Mouse (Mus musculus): ENCODE measurements around the gene Col9a3.

The Col9a3 gene

GRCm38 (mm10) chr2:180641576-180642554 is 44.3 kb downstream of the Col9a3 start:
- DNase-seq (ENCODE audit: low spot score), result no peak

- DNase-seq (ENCODE audit: low spot score), result no peak
These were observed 45.1 kb downstream of the Col9a3 start, which contains the start of gene Tcfl5 for GRCm38 (mm10) chr2:180642555-180643260. Gene Tcfl5 (minus strand): TSS chr2:180642708.

GRCm38 (mm10) chr2:180643626-180644025 is 46.0 kb downstream of the Col9a3 start:
- no peak for DNase-seq (ENCODE audit: low spot score)

- DNase-seq (ENCODE audit: low spot score), result no peak
These were observed 49.3 kb downstream of the Col9a3 start for GRCm38 (mm10) chr2:180646841-180647240.

- no peak for DNase-seq (ENCODE audit: low spot score)
These were observed 57.1 kb downstream of the Col9a3 start for GRCm38 (mm10) chr2:180654666-180655065.

GRCm38 (mm10) chr2:180655150-180655549 is 57.6 kb downstream of the Col9a3 start:
- no peak for DNase-seq (ENCODE audit: low spot score)

- DNase-seq (ENCODE audit: low spot score), result no peak
These were observed 59.9 kb downstream of the Col9a3 start for GRCm38 (mm10) chr2:180657394-180658013.

- no peak for DNase-seq (ENCODE audit: low spot score)
These were observed 60.8 kb downstream of the Col9a3 start for GRCm38 (mm10) chr2:180658381-180658780.

GRCm38 (mm10) chr2:180659353-180660150 is 62.0 kb downstream of the Col9a3 start:
- DNase-seq (ENCODE audit: low spot score), result no peak

- DNase-seq (ENCODE audit: low spot score), result no peak
These were observed 62.9 kb downstream of the Col9a3 start for GRCm38 (mm10) chr2:180660521-180660920.

- no peak for DNase-seq (ENCODE audit: low spot score)
These were observed 64.4 kb downstream of the Col9a3 start for GRCm38 (mm10) chr2:180662008-180662407.
